Mouse (Mus musculus) embryonic fibroblast, embryonic 13.5 days (primary cell): ENCODE data around the gene Mob3b.

Experiments
- CTCF ChIP-seq: IDR thresholded peaks from 2 replicates; pipeline ENCODE4 v1.5.1; 2011; ENCODE audit warnings: mild to moderate bottlenecking, control low read depth, low read length, moderate library complexity, borderline replicate concordance; ENCODE audit not compliant: insufficient read depth
- POLR2A ChIP-seq: IDR thresholded peaks from 2 replicates; pipeline ENCODE4 v1.6.1; 2011; ENCODE audit warnings: low read depth, mild to moderate bottlenecking, control low read depth, low read length, moderate library complexity

DNA sequence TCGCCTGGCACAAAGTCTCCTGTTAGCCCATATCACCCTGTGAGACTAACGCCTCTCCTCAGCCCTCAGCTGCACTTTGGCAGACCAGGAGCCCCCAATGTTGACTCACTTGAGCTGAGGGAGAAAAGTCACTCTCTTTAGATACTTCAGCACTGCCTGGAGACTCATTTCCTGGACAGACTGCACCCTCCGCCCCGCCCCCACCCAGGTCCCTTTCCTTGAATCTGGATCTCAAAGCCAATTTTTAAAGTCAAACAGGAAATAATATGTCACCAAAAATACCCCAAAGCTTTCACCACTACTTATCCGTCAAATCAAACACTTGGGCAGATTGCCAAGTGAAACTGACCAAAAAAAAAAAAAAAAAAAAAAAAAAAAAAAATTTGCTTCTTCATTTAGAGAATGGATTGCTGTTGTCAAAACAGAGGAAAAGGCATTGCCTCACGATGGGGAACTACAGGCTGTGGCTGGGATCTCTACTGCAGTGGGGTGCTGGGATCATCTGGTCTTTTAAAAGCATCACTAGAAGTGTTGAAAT, 26.8 kb downstream of the Mob3b start:
- TF ChIP-seq CTCF (no peak), POLR2A (no peak)
